Mouse (Mus musculus) megakaryocyte, embryonic 14.5 days (primary cell): ENCODE measurements around the gene Fam173b.

Experiments
- FLI1 ChIP-seq: IDR thresholded peaks from 2 replicates; pipeline ENCODE4 v1.6.1; 2012; ENCODE audit warnings: low read length, inconsistent platforms, mixed read lengths
- GATA1 ChIP-seq: IDR thresholded peaks from 3 replicates; pipeline ENCODE4 v1.6.1; 2012; ENCODE audit warnings: mixed read lengths, low read length, inconsistent platforms, borderline replicate concordance

DNA sequence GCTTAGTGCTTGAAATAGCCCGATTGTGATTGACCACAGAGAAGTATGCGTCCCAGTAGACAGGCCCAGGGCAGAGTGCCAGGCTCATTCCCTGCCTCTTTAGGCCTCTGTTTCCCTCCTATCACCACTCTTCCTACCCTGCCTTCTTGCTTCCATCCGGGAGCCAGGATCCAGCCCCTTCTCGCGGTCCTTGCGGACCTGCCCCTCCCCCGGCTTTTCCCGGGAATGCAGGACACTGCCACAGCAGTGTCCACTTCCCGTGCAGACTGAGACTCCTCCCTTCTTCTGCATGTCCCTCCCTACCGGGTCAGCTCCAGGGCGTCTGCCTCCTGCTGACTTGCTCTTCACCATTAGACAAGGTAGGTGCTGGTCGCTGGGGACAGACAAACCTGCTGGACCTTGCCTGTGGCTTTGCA lies 33.1 kb upstream of the Fam173b start:
- TF ChIP-seq GATA1 (no peak), FLI1 (no peak)
